Mouse (Mus musculus) limb, embryonic 12.5 days (tissue): ENCODE measurements around the gene Gdf10. TPM values are rescaled to one million over a fixed set of nuclear protein-coding genes. Genes with fewer than 3 reads are reported as not detected.

Source experiments
- ATAC-seq: fragments of 200-750 bp; cut with Nextera tagmentation; 2 replicates; pipeline ENCODE4 v1.8.0; 2017; ENCODE audit warnings: low read depth, moderate TSS enrichment; ENCODE audit not compliant: insufficient number of reproducible peaks, insufficient read depth, low FRiP score, low TSS enrichment
- H3K27ac ChIP-seq: fragments of 300-500 bp; sonication (generic); 2 replicates; pipeline ENCODE4 v1.5.1; 2016; ENCODE audit warnings: mild to moderate bottlenecking, moderate library complexity
- H3K27me3 ChIP-seq: fragments of 300-500 bp; sonication (generic); 2 replicates; pipeline ENCODE4 v1.6.1; 2016; ENCODE audit warnings: mild to moderate bottlenecking, moderate library complexity
- H3K36me3 ChIP-seq: fragments of 300-500 bp; sonication (generic); 2 replicates; pipeline ENCODE4 v1.6.1; 2016; ENCODE audit warnings: mild to moderate bottlenecking, moderate library complexity
- H3K4me1 ChIP-seq: fragments of 300-500 bp; sonication (generic); replicated peaks from 2 replicates; pipeline ENCODE4 v1.6.1; 2016
- H3K4me2 ChIP-seq: fragments of 300-500 bp; sonication (generic); 2 replicates; pipeline ENCODE4 v1.6.1; 2016; ENCODE audit warnings: mild to moderate bottlenecking, moderate library complexity
- H3K4me3 ChIP-seq: fragments of 300-500 bp; sonication (generic); replicated peaks from 2 replicates; pipeline ENCODE4 v1.5.1; 2016; ENCODE audit warnings: mild to moderate bottlenecking
- H3K9ac ChIP-seq: fragments of 300-500 bp; sonication (generic); replicated peaks from 2 replicates; pipeline ENCODE4 v1.6.1; 2016; ENCODE audit warnings: mild to moderate bottlenecking, moderate library complexity
- H3K9me3 ChIP-seq: fragments of 300-500 bp; sonication (generic); 2 replicates; pipeline ENCODE4 v1.6.1; 2016; ENCODE audit warnings: mild to moderate bottlenecking, moderate library complexity
- WGBS: fragments of 180-500 bp; shearing (Covaris S2); methylation state at CpG from one replicate; pipeline ENCODE4 v1.1.7; 2016; 5-methylcytosine and 5-hydroxymethylcytosine counted together
- polyA plus RNA-seq: library from polyadenylated mRNA; unstranded; fragments of >200 nt; fragmentation: Nextera tagmentation; extraction: Ambion mirVana; gene quantifications from 2 replicates; pipeline ENCODE4 v1.2.1, GENCODE M21; 2016

Gene Gdf10
- polyA plus RNA-seq, 1 experiment from 2014 or later: 11.9 TPM

DNA sequence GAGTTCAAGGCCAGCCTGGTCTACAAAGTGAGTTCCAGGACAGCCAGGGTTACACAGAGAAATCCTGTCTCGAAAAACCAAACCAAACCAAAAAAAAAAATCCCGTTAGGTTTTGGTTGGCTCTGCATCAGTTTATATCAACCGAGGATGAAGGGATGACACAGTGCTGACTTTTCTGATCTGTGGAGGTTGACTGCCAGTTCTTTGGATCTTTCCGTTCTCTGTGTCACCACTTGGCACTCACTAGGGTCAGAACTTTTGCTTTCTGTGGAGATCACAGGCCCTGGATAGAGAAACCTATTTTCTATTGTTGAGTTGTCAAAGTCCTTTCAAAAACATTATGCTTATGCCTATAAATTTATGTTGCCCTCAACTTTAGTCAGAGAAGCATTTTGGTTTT is 20.6 kb upstream of the Gdf10 start:
- H3K27me3 ChIP-seq: peaks cover 7% of the 10 kb centered on the region; the same call in 1 of the 2 replicates
- 86% methylated on average over 4 of the region's 4 CpGs for WGBS
- no peaks in the 10 kb centered on the region for H3K36me3 ChIP-seq
- no peak overlapping the region for H3K4me2 ChIP-seq
- no peak overlapping the region for H3K27ac ChIP-seq
- no peaks in the 10 kb centered on the region for H3K9me3 ChIP-seq
- H3K4me1 ChIP-seq: peaks cover 5% of the 10 kb centered on the region
- H3K9ac ChIP-seq: no peak overlapping the region
- no peak for ATAC-seq
- H3K4me3 ChIP-seq: no peak overlapping the region

DNA sequence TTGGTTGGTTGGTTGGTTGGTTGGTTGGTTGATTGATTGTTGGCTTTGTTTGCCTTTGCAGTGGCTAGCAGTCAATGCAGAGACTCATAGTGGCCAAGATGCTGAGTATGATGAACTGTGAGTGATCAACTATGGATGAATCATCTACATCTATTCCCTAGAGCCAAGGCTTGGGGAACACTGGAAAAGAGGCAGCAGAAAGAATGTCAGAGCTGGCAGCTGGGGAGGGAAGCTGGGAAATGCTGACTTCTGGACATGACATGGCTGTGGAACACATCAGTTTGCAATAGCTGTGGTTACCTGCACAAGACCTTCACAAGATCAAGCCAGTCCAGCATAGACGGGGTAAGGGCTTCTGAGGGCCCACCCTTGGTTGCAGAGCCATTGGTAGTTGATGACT is 20.2 kb upstream of the Gdf10 start:
- Histone ChIP-seq H3K4me3 (no peak overlapping the region), H3K9me3 (no peaks in the 10 kb centered on the region), H3K36me3 (no peaks in the 10 kb centered on the region), H3K4me1 (peaks cover 9% of the 10 kb centered on the region), H3K27me3 (peaks cover 6% of the 10 kb centered on the region; the same call in 1 of the 2 replicates), H3K9ac (no peak overlapping the region), H3K27ac (no peak overlapping the region), H3K4me2 (no peak overlapping the region)
- 84% methylated on average over 1 of the region's 1 CpGs for WGBS
- no peak for ATAC-seq

DNA sequence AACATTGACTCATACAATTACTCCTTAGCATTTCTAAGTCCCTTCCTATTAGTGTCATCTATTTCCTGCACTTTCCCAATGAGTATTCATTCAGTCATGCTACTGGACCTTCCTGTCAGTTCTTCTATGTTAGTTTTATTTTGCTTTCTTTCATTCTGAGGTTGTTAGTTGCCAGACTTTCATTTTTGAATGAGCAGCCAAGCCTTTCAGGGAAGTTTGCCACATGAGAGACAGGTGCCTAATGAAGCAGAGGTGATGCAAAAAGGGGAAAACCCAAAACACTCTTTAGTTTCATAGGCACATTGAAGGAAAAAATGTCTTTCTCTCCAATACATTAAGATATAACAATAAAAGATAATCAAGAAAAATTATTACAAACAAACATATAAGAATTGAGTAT is 18.5 kb upstream of the Gdf10 start:
- no peak overlapping the region for H3K4me3 ChIP-seq
- no peak overlapping the region for H3K27ac ChIP-seq
- no peaks in the 10 kb centered on the region for H3K27me3 ChIP-seq
- ATAC-seq: no peak
- H3K4me2 ChIP-seq: no peak overlapping the region
- no peaks in the 10 kb centered on the region for H3K9me3 ChIP-seq
- no peak overlapping the region for H3K9ac ChIP-seq
- peaks cover 14% of the 10 kb centered on the region for H3K4me1 ChIP-seq
- H3K36me3 ChIP-seq: no peaks in the 10 kb centered on the region

DNA sequence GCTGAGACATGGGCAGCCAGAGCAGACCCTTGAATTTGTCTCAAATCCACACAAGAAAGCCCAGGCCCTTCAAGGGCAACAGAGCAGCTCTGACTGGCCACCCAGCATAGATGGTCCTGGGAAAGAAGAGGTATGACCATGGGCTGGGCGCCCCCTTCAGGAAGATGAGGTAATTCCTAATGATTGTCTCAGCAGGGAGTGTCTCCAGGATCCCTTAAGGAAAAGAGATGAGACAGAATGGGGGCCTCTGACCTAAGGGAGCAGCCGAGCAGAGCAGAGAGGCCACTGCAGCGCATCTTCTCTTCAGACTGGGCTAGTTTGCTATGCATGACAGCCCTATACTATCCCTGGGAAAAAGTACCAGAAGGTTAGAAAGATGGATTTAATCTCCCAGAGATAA is 9.7 kb upstream of the Gdf10 start:
- 0 out of 2 replicates have a peak, but pooled peaks have one; percentile 23 for ATAC-seq
- Histone ChIP-seq H3K4me3 (no peak overlapping the region), H3K36me3 (no peaks in the 10 kb centered on the region), H3K27me3 (peaks cover 15% of the 10 kb centered on the region), H3K9ac (no peak overlapping the region), H3K9me3 (no peaks in the 10 kb centered on the region), H3K4me2 (no peak overlapping the region), H3K4me1 (peaks cover 20% of the 10 kb centered on the region), H3K27ac (no peak overlapping the region)
- WGBS: 39% methylated on average over 3 of the region's 3 CpGs

DNA sequence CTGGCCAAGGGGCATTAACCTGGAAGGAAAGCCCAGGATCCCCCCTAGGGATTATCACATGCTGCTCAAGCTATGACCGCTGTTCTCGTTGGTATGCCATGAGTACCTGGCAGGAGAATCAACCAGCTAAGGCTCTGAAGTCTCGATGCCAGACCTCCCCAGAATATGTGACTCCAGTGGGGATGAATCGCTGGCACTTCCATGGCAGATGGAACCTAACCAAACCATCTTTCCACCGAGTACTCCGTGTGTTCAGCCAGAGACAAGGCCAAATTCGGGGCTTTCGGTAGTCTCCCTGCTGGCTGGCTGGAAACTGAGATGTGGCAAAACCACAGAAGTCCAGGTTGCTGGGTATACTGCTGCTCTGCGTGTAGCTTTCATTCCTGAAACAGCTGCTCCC is 9.2 kb upstream of the Gdf10 start:
- no peak overlapping the region for H3K4me2 ChIP-seq
- H3K27me3 ChIP-seq: peaks cover 15% of the 10 kb centered on the region
- H3K27ac ChIP-seq: no peak overlapping the region
- H3K36me3 ChIP-seq: no peaks in the 10 kb centered on the region
- H3K4me1 ChIP-seq: peaks cover 24% of the 10 kb centered on the region
- H3K4me3 ChIP-seq: no peak overlapping the region
- no peak overlapping the region for H3K9ac ChIP-seq
- no peaks in the 10 kb centered on the region for H3K9me3 ChIP-seq
- 91% methylated on average over 9 of the region's 9 CpGs for WGBS
- no peak for ATAC-seq

DNA sequence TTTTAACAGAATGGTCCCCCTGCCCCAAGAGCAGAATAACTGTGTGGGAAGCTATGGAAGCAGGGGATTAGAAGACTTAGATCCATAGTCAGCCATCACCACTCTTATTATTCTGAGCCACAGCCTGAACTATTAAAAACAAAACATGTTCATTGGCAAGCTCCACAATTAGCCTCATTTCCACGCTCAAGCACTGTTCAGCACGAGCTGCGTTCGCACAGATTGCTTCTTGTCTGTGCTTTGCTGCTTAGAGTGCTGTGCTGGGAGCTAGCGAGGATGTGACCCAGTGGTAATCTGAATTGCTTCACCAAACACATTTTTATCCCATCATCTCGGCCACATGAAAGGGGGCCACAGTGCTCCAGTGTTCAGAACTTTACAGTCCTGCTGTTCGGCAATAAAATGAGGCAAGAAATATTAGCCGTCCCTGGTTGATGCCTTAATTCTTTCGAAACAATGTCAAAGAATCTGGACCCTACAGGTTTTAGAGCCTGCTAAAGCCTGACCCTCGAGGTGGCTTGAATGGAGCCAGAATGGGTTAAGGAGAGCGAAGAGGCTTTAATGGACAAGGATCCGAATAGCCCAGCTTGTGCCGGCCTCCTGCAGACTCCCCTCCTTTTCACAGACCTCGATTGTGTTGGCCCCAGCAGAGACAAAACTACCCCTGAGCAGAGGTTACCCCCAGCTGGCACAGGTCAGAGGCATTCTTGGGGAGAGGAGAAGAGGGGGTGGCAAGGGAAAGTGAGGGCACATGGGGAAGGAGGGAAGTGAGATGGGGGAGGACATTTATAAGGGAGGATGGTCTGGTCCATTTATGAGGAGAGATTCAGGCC is 2.4 kb upstream of the Gdf10 start:
- 0 out of 2 replicates have a peak overlapping the region, but pooled peaks have one; percentile 1 for H3K4me2 ChIP-seq
- H3K4me1 ChIP-seq: peaks cover 58% of the 10 kb centered on the region
- H3K9ac ChIP-seq: no peak overlapping the region
- no peak for ATAC-seq
- peaks cover 60% of the 10 kb centered on the region for H3K27me3 ChIP-seq
- no peak overlapping the region for H3K4me3 ChIP-seq
- H3K9me3 ChIP-seq: no peaks in the 10 kb centered on the region
- WGBS: 16% methylated on average over 14 of the region's 14 CpGs
- peak overlapping the region; percentile 31 for H3K27ac ChIP-seq
- no peaks in the 10 kb centered on the region for H3K36me3 ChIP-seq

DNA sequence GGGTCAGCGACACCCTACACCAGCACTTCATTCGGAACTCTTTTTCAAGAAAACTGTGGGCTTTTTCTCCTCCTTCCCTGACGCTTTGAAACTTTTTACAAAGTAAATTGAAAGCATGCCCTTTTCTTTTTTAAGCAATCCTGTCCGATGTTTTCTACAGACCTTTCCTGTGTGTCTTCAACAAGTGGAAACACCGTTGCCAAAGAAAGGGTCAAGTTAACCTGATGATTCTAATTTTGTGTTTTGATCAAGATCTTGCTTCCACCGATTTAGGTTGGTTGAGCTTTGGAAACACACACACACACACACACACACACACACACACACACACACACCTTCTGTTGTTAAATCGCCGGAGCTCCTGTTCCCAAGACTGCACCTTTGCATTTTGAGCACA is 618 bp upstream of the Gdf10 start:
- peak overlapping the region; percentile 75 for H3K9ac ChIP-seq
- H3K36me3 ChIP-seq: no peaks in the 10 kb centered on the region
- no peak for ATAC-seq
- H3K4me1 ChIP-seq: peaks cover 58% of the 10 kb centered on the region
- H3K27me3 ChIP-seq: peaks cover 69% of the 10 kb centered on the region
- H3K4me2 ChIP-seq: peak overlapping the region; percentile 96
- peak overlapping the region; percentile 69; the same call in 1 of the 2 replicates for H3K27ac ChIP-seq
- H3K4me3 ChIP-seq: peak overlapping the region; percentile 64
- WGBS: 8% methylated on average over 8 of the region's 8 CpGs
- H3K9me3 ChIP-seq: no peaks in the 10 kb centered on the region

DNA sequence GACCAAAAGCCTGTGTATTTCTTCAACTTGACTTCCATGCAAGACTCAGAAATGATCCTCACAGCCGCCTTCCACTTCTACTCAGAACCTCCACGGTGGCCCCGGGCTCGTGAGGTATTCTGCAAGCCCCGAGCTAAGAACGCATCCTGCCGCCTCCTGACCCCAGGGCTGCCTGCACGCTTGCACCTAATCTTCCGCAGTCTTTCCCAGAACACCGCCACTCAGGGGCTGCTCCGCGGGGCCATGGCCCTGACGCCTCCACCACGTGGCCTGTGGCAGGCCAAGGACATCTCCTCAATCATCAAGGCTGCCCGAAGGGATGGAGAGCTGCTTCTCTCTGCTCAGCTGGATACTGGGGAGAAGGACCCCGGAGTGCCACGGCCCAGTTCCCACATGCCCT is 8.5 kb downstream of the Gdf10 start:
- WGBS: 47% methylated on average over 17 of the region's 17 CpGs

DNA sequence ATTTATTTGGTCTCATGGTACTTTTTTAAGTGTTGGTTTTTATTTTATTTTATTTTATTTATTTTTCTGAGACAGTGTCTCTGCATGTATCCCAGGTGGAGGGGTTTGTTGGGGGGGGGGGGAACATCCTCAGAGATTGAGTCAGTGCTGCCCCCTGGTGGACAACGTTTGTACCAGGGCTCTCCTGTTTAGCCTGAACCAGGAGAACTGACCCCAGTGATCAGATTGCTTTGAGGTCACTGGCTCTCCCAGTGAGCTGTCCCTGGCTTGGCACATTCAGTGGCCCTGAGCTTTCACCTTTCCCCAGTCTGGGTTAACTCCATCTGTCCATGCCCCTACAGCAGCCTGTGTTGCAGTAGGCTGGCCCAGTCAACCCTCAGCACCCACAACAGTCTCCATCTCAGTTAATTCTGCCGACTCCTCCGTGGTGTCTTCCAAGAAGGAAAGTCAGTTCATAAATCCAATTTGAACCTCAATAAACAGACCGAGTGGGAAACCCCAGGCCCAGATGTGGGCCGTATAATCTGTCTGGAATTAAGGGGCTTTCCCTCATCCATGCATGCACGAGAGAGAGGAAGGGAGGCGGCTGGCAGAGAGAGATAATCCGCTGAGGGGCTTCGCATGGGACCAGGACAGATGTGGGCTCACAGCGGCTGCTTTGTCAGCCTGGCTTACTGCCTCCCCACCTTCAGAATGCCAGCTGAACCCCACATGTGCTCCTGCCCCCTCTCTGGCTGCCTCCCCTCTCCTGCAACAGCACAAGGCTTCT is 9.7 kb downstream of the Gdf10 start:
- H3K27me3 ChIP-seq: peaks cover 46% of the 10 kb centered on the region
- ATAC-seq: no peak
- H3K36me3 ChIP-seq: peaks cover 5% of the 10 kb centered on the region; the same call in 1 of the 2 replicates
- no peaks in the 10 kb centered on the region for H3K9me3 ChIP-seq
- H3K4me1 ChIP-seq: peaks cover 7% of the 10 kb centered on the region; the same call in 1 of the 2 replicates
- H3K9ac ChIP-seq: no peak overlapping the region
- H3K4me3 ChIP-seq: no peak overlapping the region
- H3K27ac ChIP-seq: no peak overlapping the region
- no peak overlapping the region for H3K4me2 ChIP-seq
- WGBS: 65% methylated on average over 10 of the region's 10 CpGs

More for the DNA sequence above, 8.5 kb downstream of the Gdf10 start:
- Histone ChIP-seq H3K9ac (no peak overlapping the region), H3K9me3 (no peaks in the 10 kb centered on the region), H3K4me3 (no peak overlapping the region), H3K27ac (no peak overlapping the region), H3K36me3 (peaks cover 5% of the 10 kb centered on the region; the same call in 1 of the 2 replicates), H3K4me1 (peaks cover 7% of the 10 kb centered on the region), H3K4me2 (no peak overlapping the region), H3K27me3 (peaks cover 52% of the 10 kb centered on the region)
- ATAC-seq: no peak

DNA sequence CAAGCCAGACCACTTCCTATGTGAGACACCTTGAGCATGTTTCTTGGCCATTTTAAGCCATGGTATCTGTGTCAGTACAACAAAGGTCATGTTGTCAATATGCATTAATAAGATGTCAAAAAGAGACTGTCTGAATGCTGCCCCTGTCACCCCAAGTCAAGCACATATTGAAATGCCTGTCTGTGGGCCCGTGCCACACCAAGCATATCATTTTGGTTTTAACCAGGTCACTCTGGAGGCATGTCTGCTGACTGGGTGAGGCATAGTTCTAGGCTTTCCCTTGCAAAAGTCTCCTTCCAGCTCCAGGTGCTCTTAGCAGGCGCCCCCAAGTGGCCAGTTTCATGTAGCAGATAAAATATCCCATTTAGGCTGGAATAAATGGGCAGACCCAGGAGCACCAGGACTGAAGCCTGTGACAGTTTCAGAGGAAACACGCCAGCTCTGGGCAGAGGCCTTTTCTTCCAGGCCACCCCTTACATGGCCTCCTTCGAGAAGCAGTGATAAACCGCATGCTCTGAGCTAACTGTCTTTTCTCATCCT is 10.5 kb downstream of the Gdf10 start:
- Histone ChIP-seq H3K36me3 (peaks cover 5% of the 10 kb centered on the region; the same call in 1 of the 2 replicates), H3K9me3 (no peaks in the 10 kb centered on the region), H3K27ac (no peak overlapping the region), H3K4me3 (no peak overlapping the region), H3K4me2 (no peak overlapping the region), H3K4me1 (peaks cover 7% of the 10 kb centered on the region; the same call in 1 of the 2 replicates), H3K27me3 (peaks cover 41% of the 10 kb centered on the region), H3K9ac (no peak overlapping the region)
- WGBS: 46% methylated on average over 5 of the region's 5 CpGs
- ATAC-seq: 0 out of 2 replicates have a peak, but pooled peaks have one; percentile 13

DNA sequence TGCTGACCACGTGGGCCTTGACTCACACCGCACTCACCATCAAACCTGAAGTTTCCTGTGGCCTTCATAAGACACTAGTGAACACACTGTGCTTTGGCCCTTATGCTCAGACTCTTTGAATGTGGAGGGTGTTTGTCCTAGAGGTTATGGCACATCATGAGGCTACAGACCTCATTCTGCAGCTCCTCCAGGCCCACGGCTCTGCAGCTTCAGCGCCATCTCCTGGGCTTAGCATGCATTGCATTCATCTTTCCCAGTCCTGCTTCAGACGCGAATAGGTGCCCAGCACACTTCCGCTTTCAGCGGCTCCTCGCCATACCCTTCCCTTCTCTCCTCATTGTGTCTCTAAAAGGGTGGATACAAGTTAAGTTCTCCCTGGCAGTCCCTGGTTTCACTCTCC is 15.7 kb downstream of the Gdf10 start:
- no peaks in the 10 kb centered on the region for H3K9me3 ChIP-seq
- peaks cover 13% of the 10 kb centered on the region for H3K27me3 ChIP-seq
- WGBS: 22% methylated on average over 9 of the region's 9 CpGs
- no peak overlapping the region for H3K9ac ChIP-seq
- no peaks in the 10 kb centered on the region for H3K4me1 ChIP-seq
- H3K36me3 ChIP-seq: peaks cover 5% of the 10 kb centered on the region; the same call in 1 of the 2 replicates
- ATAC-seq: peak; percentile 61; the same call in 1 of the 2 replicates
- H3K4me3 ChIP-seq: no peak overlapping the region
- no peak overlapping the region for H3K27ac ChIP-seq
- peak overlapping the region; percentile 37 for H3K4me2 ChIP-seq
